Mouse (Mus musculus): ENCODE data around the gene Mrps14. TPM values are rescaled to one million over a fixed set of nuclear protein-coding genes. Genes with fewer than 3 reads are reported as not detected.

Mrps14 gene
- total RNA-seq, 2 experiments from 2014 or later, result 64.7 to 88.5 TPM

DNA sequence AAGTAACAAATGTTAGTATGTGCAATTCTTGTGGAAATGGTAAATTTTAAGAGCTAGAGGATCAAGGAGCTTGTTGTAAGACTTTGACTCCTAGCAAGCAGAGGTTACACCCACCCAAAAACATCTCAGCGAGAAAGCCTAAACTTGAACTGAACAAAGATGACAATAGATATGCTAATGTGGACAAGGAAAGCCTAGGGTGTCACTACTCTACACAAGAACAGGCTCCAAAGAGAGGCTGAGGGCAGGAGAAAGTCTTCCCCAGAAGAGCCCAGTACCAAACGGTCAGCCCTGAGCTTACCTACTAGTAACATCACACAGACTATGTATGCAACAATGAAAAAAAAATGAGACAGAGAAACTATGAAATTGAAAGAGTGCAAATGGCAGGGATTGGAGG is 14.8 kb downstream of the Mrps14 start:
- no peak for DNase-seq
- TF ChIP-seq CTCF (IDR thresholded peaks at IDR 0.05), result no peak
- H3K4me3 ChIP-seq, result no peak overlapping the region
- no peak overlapping the region for H3K27ac ChIP-seq
- intact Hi-C loops (cut with DNase I), result loop anchor here (10.0 kb wide), 1 partner anchor 1665 kb away; the partner anchor contains the start of gene Suco

GRCm38 (mm10) chr1:160210566-160210965 is 15.6 kb downstream of the Mrps14 start:
- H3K27ac ChIP-seq, result no peak overlapping the region
- peak overlapping the region; percentile 99; the same call in 1 of the 2 replicates for H3K4me3 ChIP-seq
- no peak for DNase-seq
- intact Hi-C loops (cut with DNase I), result loop anchor here (10.0 kb wide), 1 partner anchor 1664 kb away; the partner anchor contains the start of gene Suco
- no peak for TF ChIP-seq CTCF (IDR thresholded peaks at IDR 0.05)

GRCm38 (mm10) chr1:160211597-160212122 is 16.6 kb downstream of the Mrps14 start:
- Histone ChIP-seq H3K27ac (peak overlapping the region; percentile 100), H3K4me3 (peak overlapping the region; percentile 99)
- no peak for TF ChIP-seq CTCF (IDR thresholded peaks at IDR 0.05)
- intact Hi-C loops (cut with DNase I), result loop anchor here (1.0 to 10.0 kb wide), 2 partner anchors 16 to 1663 kb away; partner anchors contain the start of genes Mrps14 and Suco
- no peak for DNase-seq

GRCm38 (mm10) chr1:160212123-160212691 is 17.2 kb downstream of the Mrps14 start:
- Histone ChIP-seq H3K4me3 (peak overlapping the region; percentile 99), H3K27ac (peak overlapping the region; percentile 100)
- DNase-seq, result peak; percentile 74
- intact Hi-C loops (cut with DNase I), result loop anchor here (1.0 to 10.0 kb wide), 2 partner anchors 17 to 1663 kb away; partner anchors contain the start of genes Mrps14 and Suco
- TF ChIP-seq CTCF (IDR thresholded peaks at IDR 0.05), result no peak

DNA sequence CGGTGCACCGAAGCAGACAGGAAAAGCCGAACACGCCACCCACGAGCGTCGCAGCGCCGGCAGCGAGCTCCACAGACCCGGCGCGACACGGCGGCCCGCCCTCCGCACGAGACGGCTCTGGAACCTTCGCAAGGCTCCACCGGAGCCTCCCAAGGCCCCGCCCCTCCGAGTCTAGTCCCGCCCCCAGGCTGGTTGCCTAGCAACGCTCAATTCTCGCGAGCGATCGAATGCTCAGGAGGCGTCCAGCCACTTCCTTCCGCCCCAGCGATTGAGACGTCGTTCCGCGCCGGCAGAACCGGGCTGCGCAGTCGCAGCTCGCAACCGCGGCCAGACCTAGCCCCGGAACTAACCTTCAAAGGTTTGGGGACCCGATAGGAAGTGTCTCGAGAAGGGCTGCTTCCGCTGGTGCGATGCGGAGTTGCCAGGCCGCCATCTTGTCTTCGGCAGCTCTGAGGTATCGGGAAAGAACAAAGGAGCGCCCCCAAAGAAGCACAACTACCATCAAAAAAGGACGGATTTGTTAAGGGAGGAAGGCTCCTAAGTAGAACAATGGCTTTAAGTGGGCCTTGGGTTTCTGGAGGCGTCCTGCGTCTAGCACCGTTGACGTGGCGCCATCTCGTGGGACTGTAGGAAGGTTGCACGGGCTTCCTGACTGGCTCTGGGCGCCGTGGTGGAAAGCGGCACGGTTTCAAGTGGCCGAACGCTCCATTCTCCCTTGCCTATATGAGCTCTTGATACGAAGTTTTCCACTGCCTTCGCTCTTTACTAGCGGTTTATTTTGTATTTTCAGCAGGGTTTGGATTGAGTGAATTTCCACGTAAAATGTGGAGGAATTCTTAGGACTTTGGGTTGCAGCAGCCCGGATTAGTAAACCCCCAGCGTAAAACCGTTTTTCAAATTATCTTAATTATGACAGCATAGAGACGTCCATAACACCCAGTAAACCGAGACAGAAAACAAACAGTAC is 18.0 kb downstream of the Mrps14 start, which contains the start of gene Cacybp:
TSS of gene Cacybp (minus strand) at position 173 of the 967 bp plus-strand sequence.
- DNase-seq, result peak; percentile 99
- intact Hi-C loops (cut with DNase I), result loop anchor here (1.0 to 10.0 kb wide), 2 partner anchors 18 to 1662 kb away; partner anchors contain the start of genes Mrps14 and Suco
- H3K4me3 ChIP-seq, result peak within 1 kb of the TSS; percentile 99
- TF ChIP-seq CTCF (IDR thresholded peaks at IDR 0.05), result no peak; the same call in 1 of the 2 replicates
- H3K27ac ChIP-seq, result peak within 1 kb of the TSS; percentile 100

- Histone ChIP-seq H3K4me3 (peak overlapping the region; percentile 99; the same call in 1 of the 2 replicates), H3K27ac (peak overlapping the region; percentile 100; the same call in 1 of the 2 replicates)
- intact Hi-C loops (cut with DNase I), result loop anchor here (10.0 kb wide), 1 partner anchor 1661 kb away; the partner anchor contains the start of gene Suco
- DNase-seq, result no peak
- TF ChIP-seq CTCF (IDR thresholded peaks at IDR 0.05), result no peak
Observed at GRCm38 (mm10) chr1:160214171-160214570, 19.2 kb downstream of the Mrps14 start.

- DNase-seq, result no peak
- intact Hi-C loops (cut with DNase I), result loop anchor here (10.0 kb wide), 1 partner anchor 1657 kb away; the partner anchor contains the start of gene Suco
Observed at GRCm38 (mm10) chr1:160217898-160218297, 22.9 kb downstream of the Mrps14 start.

DNA sequence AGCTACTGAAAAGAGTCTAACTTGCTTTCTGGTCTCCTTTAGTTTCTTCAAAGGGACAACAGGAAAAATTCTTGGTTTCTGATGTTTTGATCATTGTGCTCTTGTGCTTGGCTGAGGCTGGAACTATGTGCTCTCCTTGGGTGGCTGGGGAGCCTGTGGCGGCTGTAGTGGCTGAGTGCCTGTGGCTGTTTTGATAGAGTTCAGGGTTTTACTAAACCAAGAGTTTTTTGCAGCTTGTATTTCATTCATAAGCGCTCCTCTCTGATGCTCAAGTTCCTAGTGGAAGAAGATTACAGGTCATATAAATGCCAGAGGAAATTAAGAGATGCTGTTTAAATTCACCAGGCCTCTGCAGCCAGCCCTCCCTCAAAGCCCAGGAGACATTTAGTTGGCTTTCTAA is 29.1 kb downstream of the Mrps14 start:
- Histone ChIP-seq H3K27ac (no peak overlapping the region), H3K4me3 (no peak overlapping the region)
- TF ChIP-seq CTCF (IDR thresholded peaks at IDR 0.05), result no peak
- intact Hi-C loops (cut with DNase I), result no loop called here
- no peak for DNase-seq

More at GRCm38 (mm10) chr1:160217898-160218297, 22.9 kb downstream of the Mrps14 start:
- no peak overlapping the region for H3K4me3 ChIP-seq
- no peak for TF ChIP-seq CTCF (IDR thresholded peaks at IDR 0.05)
- H3K27ac ChIP-seq, result no peak overlapping the region

- no peak for TF ChIP-seq CTCF (IDR thresholded peaks at IDR 0.05)
- DNase-seq, result no peak
- intact Hi-C loops (cut with DNase I), result no loop called here
- Histone ChIP-seq H3K4me3 (no peak overlapping the region), H3K27ac (no peak overlapping the region)
Observed at GRCm38 (mm10) chr1:160227196-160227595, 32.2 kb downstream of the Mrps14 start.

GRCm38 (mm10) chr1:160227850-160228249 is 32.8 kb downstream of the Mrps14 start:
- DNase-seq, result no peak
- H3K4me3 ChIP-seq, result no peak overlapping the region
- TF ChIP-seq CTCF (IDR thresholded peaks at IDR 0.05), result no peak
- intact Hi-C loops (cut with DNase I), result no loop called here
- no peak overlapping the region for H3K27ac ChIP-seq

GRCm38 (mm10) chr1:160231013-160231412 is 36.0 kb downstream of the Mrps14 start:
- Histone ChIP-seq H3K27ac (no peak overlapping the region), H3K4me3 (peak overlapping the region; percentile 53)
- TF ChIP-seq CTCF (IDR thresholded peaks at IDR 0.05), result peak; percentile 69
- DNase-seq, result no peak
- intact Hi-C loops (cut with DNase I), result loop anchor here (5.0 kb wide), 1 partner anchor 146 kb away; no protein-coding TSS in a partner anchor

DNA sequence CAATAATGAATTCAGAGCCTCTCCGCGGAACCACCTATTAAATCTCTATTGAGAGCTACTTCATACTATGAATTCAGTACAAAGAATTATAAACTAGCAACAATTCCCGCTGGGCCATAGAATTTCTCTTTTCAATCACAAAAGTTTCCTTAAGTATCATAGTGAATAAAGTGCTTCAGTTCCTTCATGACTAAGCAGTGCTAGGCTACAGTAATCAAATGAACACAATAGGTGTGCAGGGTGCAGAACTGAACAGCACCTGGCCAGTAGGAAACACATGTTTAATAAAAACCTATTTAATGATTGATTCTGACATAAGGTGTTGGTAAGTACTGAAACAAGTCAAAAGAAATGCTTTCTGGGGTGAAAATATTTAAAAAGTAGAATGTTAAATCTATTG is 37.1 kb downstream of the Mrps14 start:
- no peak overlapping the region for H3K4me3 ChIP-seq
- no peak for DNase-seq
- intact Hi-C loops (cut with DNase I), result loop anchor here (5.0 kb wide), 1 partner anchor 145 kb away; no protein-coding TSS in a partner anchor
- TF ChIP-seq CTCF (IDR thresholded peaks at IDR 0.05), result no peak
- H3K27ac ChIP-seq, result no peak overlapping the region
